Mouse (Mus musculus) limb, embryonic 10.5 days (tissue): Measurements from ENCODE around the gene Pacrg. TPM values are rescaled to one million over a fixed set of nuclear protein-coding genes. Genes with fewer than 3 reads are reported as not detected.

Experiments used
- DNase-seq: peaks from one replicate; pipeline ENCODE4 v3.0.0-alpha.2; 2017; ENCODE audit warnings: low spot score
- H3K27ac ChIP-seq: fragments of 300-500 bp; sonication (generic); 2 replicates; pipeline ENCODE4 v1.5.1; 2016; ENCODE audit warnings: mild to moderate bottlenecking
- H3K27me3 ChIP-seq: fragments of 300-500 bp; sonication (generic); 2 replicates; pipeline ENCODE4 v1.6.1; 2016; ENCODE audit warnings: low read depth, mild to moderate bottlenecking; ENCODE audit not compliant: poor library complexity, severe bottlenecking
- H3K36me3 ChIP-seq: fragments of 300-500 bp; sonication (generic); 2 replicates; pipeline ENCODE4 v1.6.1; 2016; ENCODE audit warnings: mild to moderate bottlenecking, moderate library complexity
- H3K4me1 ChIP-seq: fragments of 300-500 bp; sonication (generic); 2 replicates; pipeline ENCODE4 v1.6.1; 2016
- H3K4me3 ChIP-seq: fragments of 300-500 bp; sonication (generic); 2 replicates; pipeline ENCODE4 v1.5.1; 2016; ENCODE audit warnings: mild to moderate bottlenecking, moderate library complexity
- H3K9me3 ChIP-seq: fragments of 300-500 bp; sonication (generic); replicated peaks from 2 replicates; pipeline ENCODE4 v1.6.1; 2016; ENCODE audit warnings: mild to moderate bottlenecking
- WGBS: fragments of 180-500 bp; shearing (Covaris S2); methylation state at CpG from one replicate; pipeline ENCODE4 v1.1.7; 2016; 5-methylcytosine and 5-hydroxymethylcytosine counted together
- polyA plus RNA-seq: library from polyadenylated mRNA; unstranded; fragments of >200 nt; fragmentation: Nextera tagmentation; extraction: Ambion mirVana; gene quantifications from 2 replicates; pipeline ENCODE4 v1.2.1, GENCODE M21; 2016

Gene Pacrg
- polyA plus RNA-seq, 1 experiment from 2014 or later: 1.3 TPM

GRCm38 (mm10) chr17:10732303-10733048 is 107.6 kb downstream of the Pacrg start:
- no peak for DNase-seq
- H3K4me3 ChIP-seq: no peak overlapping the region
- no peaks in the 10 kb centered on the region for H3K4me1 ChIP-seq
- no peaks in the 10 kb centered on the region for H3K36me3 ChIP-seq
- H3K27ac ChIP-seq: no peak overlapping the region
- WGBS: 54% methylated on average over 4 of the region's 4 CpGs
- no peaks in the 10 kb centered on the region for H3K27me3 ChIP-seq
- no peaks in the 10 kb centered on the region for H3K9me3 ChIP-seq

DNA sequence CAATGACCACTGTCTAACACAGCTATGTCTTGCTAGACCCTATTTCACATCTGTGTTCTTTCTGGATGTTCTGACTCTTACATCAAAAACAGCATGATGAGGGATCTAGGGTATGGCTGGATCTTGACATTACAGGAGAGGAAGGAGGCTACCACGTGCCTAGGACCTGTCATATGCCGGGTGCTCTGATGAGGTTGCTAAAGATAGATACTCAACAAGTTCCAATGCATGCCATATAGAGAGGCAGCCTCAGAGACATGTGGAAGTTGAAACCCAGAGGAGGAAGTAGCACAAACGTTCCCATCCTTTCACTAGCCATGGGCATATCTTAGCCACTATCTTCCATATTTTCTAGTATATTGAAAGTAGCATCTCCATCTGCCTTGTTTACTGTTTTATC is 115.3 kb downstream of the Pacrg start:
- H3K27me3 ChIP-seq: no peaks in the 10 kb centered on the region
- no peaks in the 10 kb centered on the region for H3K36me3 ChIP-seq
- H3K9me3 ChIP-seq: no peaks in the 10 kb centered on the region
- whole genome bisulfite sequencing: 84% methylated on average over 3 of the region's 3 CpGs
- H3K27ac ChIP-seq: no peak overlapping the region
- DNase-seq: no peak
- peaks cover under 1% of the 10 kb centered on the region; the same call in 1 of the 2 replicates for H3K4me1 ChIP-seq
- H3K4me3 ChIP-seq: no peak overlapping the region

GRCm38 (mm10) chr17:10721562-10721961 is 118.5 kb downstream of the Pacrg start:
- Histone ChIP-seq H3K4me1 (peaks cover 11% of the 10 kb centered on the region), H3K9me3 (no peaks in the 10 kb centered on the region), H3K4me3 (no peak overlapping the region), H3K27me3 (no peaks in the 10 kb centered on the region), H3K36me3 (no peaks in the 10 kb centered on the region), H3K27ac (no peak overlapping the region)
- 59% methylated on average over 1 of the region's 1 CpGs for WGBS
- DNase-seq: no peak

- no peaks in the 10 kb centered on the region for H3K27me3 ChIP-seq
- peaks cover 11% of the 10 kb centered on the region for H3K4me1 ChIP-seq
- H3K27ac ChIP-seq: no peak overlapping the region
- H3K36me3 ChIP-seq: no peaks in the 10 kb centered on the region
- 94% methylated on average over 1 of the region's 1 CpGs for WGBS
- DNase-seq: no peak
- H3K4me3 ChIP-seq: no peak overlapping the region
- no peaks in the 10 kb centered on the region for H3K9me3 ChIP-seq
These were observed 123.0 kb downstream of the Pacrg start for GRCm38 (mm10) chr17:10717148-10717547.

DNA sequence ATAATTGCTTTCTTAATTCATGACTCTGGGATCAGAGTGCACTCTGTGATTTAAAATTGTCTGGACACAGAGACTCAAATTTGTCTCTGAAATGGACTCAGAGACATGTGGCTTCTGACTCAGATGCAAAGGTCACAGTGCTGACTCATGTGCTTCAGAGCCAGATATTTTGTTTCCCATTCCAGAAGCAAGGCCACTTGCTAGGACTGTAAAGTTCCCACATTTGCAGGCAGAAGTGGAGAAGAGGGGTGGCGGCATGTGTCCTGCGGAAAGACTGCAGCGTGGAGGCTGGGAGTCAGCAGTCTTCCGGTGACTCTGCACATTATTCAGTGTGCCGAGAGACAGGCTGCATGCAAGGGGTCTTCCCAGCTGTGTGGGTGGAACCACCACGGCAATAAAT is 137.3 kb downstream of the Pacrg start:
- Histone ChIP-seq H3K27ac (no peak overlapping the region), H3K27me3 (no peaks in the 10 kb centered on the region), H3K4me1 (no peaks in the 10 kb centered on the region), H3K4me3 (no peak overlapping the region), H3K36me3 (no peaks in the 10 kb centered on the region), H3K9me3 (no peaks in the 10 kb centered on the region)
- no peak for DNase-seq
- WGBS: 60% methylated on average over 6 of the region's 6 CpGs

GRCm38 (mm10) chr17:10698041-10698440 is 142.1 kb downstream of the Pacrg start:
- no peak overlapping the region for H3K4me3 ChIP-seq
- H3K27ac ChIP-seq: no peak overlapping the region
- 63% methylated on average over 8 of the region's 8 CpGs for WGBS
- no peaks in the 10 kb centered on the region for H3K9me3 ChIP-seq
- DNase-seq: no peak
- no peaks in the 10 kb centered on the region for H3K36me3 ChIP-seq
- no peaks in the 10 kb centered on the region for H3K27me3 ChIP-seq
- H3K4me1 ChIP-seq: no peaks in the 10 kb centered on the region

DNA sequence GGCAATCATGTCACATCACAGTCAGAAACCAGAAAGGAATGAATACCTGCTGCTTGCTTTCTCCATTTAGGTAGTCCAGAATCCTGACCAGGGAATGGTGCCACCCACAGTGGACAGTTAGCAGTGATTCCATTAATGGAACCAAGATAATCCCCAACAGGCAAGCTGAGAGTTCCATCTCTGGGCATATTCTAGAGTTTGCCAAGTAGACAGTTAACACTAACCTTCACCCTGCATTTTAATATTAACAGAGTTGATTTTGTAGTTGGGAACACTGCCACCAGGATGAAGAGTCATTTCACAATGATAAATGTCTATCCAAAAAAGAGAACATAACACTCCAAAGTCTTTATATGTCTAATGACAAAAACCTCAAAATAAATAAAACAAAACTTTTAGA is 144.7 kb downstream of the Pacrg start:
- DNase-seq: no peak
- Histone ChIP-seq H3K27ac (no peak overlapping the region), H3K4me3 (no peak overlapping the region), H3K27me3 (no peaks in the 10 kb centered on the region), H3K36me3 (no peaks in the 10 kb centered on the region), H3K4me1 (no peaks in the 10 kb centered on the region), H3K9me3 (no peaks in the 10 kb centered on the region)

- no peaks in the 10 kb centered on the region for H3K27me3 ChIP-seq
- H3K9me3 ChIP-seq: no peaks in the 10 kb centered on the region
- no peak overlapping the region for H3K27ac ChIP-seq
- no peak overlapping the region for H3K4me3 ChIP-seq
- H3K36me3 ChIP-seq: no peaks in the 10 kb centered on the region
- DNase-seq: no peak
- no peaks in the 10 kb centered on the region for H3K4me1 ChIP-seq
- WGBS: 94% methylated on average over 4 of the region's 4 CpGs
These were observed 163.0 kb downstream of the Pacrg start for GRCm38 (mm10) chr17:10677098-10677497.

- no peak for DNase-seq
- H3K27me3 ChIP-seq: no peaks in the 10 kb centered on the region
- 78% methylated on average over 5 of the region's 5 CpGs for WGBS
These were observed 164.6 kb downstream of the Pacrg start for GRCm38 (mm10) chr17:10675536-10675935.

GRCm38 (mm10) chr17:10675048-10675447 is 165.1 kb downstream of the Pacrg start:
- Histone ChIP-seq H3K36me3 (no peaks in the 10 kb centered on the region), H3K27ac (no peak overlapping the region), H3K4me1 (no peaks in the 10 kb centered on the region), H3K4me3 (no peak overlapping the region), H3K9me3 (no peaks in the 10 kb centered on the region), H3K27me3 (no peaks in the 10 kb centered on the region)
- no peak for DNase-seq
- 70% methylated on average over 3 of the region's 3 CpGs for WGBS

More at GRCm38 (mm10) chr17:10675536-10675935, 164.6 kb downstream of the Pacrg start:
- Histone ChIP-seq H3K36me3 (no peaks in the 10 kb centered on the region), H3K4me3 (no peak overlapping the region), H3K27ac (no peak overlapping the region), H3K9me3 (no peaks in the 10 kb centered on the region), H3K4me1 (no peaks in the 10 kb centered on the region)

- no peak overlapping the region for H3K4me3 ChIP-seq
- DNase-seq: no peak
- H3K4me1 ChIP-seq: no peaks in the 10 kb centered on the region
- no peaks in the 10 kb centered on the region for H3K27me3 ChIP-seq
- H3K9me3 ChIP-seq: no peaks in the 10 kb centered on the region
- no peaks in the 10 kb centered on the region for H3K36me3 ChIP-seq
- WGBS: 90% methylated on average over 4 of the region's 4 CpGs
- no peak overlapping the region for H3K27ac ChIP-seq
These were observed 178.8 kb downstream of the Pacrg start for GRCm38 (mm10) chr17:10661294-10661693.

DNA sequence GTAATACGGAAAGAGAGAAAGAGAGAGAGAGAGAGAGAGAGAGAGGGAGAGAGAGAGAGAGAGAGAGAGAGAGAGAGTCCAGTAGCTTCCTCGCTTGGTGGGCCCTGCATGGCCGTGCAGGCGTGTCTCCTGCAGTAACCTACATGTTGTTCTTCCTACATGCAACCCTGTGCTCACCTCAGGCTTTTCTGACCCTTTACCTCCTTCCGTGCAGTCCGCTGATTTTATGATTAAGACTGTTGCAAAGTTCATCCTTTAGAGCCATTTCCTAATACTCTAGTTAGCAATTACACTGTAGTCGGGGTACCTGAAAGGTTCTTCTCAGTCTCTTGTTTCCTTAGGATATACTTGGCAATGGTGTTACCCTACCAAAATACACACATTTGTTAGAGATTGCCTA is 196.5 kb downstream of the Pacrg start:
- no peak for DNase-seq
- Histone ChIP-seq H3K27me3 (no peaks in the 10 kb centered on the region), H3K9me3 (no peaks in the 10 kb centered on the region)

GRCm38 (mm10) chr17:10639816-10640215 is 200.3 kb downstream of the Pacrg start:
- no peaks in the 10 kb centered on the region for H3K4me1 ChIP-seq
- H3K27me3 ChIP-seq: no peaks in the 10 kb centered on the region
- no peaks in the 10 kb centered on the region for H3K36me3 ChIP-seq
- H3K4me3 ChIP-seq: no peak overlapping the region
- H3K27ac ChIP-seq: no peak overlapping the region
- H3K9me3 ChIP-seq: no peaks in the 10 kb centered on the region
- no peak for DNase-seq
- 68% methylated on average over 1 of the region's 1 CpGs for WGBS

More for the DNA sequence above, 196.5 kb downstream of the Pacrg start:
- Histone ChIP-seq H3K36me3 (no peaks in the 10 kb centered on the region), H3K4me1 (no peaks in the 10 kb centered on the region), H3K27ac (no peak overlapping the region), H3K4me3 (no peak overlapping the region)
- WGBS: 90% methylated on average over 7 of the region's 7 CpGs

GRCm38 (mm10) chr17:10635955-10636470 is 204.1 kb downstream of the Pacrg start:
- H3K36me3 ChIP-seq: no peaks in the 10 kb centered on the region
- no peaks in the 10 kb centered on the region for H3K27me3 ChIP-seq
- 87% methylated on average over 8 of the region's 8 CpGs for WGBS
- H3K9me3 ChIP-seq: no peaks in the 10 kb centered on the region
- no peaks in the 10 kb centered on the region for H3K4me1 ChIP-seq
- H3K4me3 ChIP-seq: no peak overlapping the region
- no peak for DNase-seq
- no peak overlapping the region for H3K27ac ChIP-seq
